Mouse (Mus musculus): ENCODE measurements around the gene Psd4.

Psd4 gene

GRCm38 (mm10) chr2:24386158-24386963, 19.0 kb downstream of the Psd4 start:
- no peak for DNase-seq (ENCODE audit: low spot score in 2 of 2)

DNA sequence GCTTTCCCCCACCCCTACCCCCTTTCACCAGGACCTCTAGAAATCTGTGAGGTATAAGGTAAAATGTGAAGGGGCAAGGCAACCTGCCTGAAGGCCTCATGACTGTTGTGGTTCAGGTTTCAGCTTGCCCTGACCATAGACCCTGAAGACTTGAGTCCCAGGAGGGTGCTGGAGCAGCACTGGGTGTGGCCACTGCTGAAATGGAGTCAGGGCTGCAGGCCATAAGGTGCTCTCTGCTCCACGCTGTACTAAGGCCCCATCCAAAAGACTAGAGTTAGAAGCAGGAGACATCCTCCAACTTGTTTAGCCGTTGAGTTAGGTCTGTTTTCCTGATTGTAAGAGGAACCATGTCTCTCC, 19.6 kb downstream of the Psd4 start:
- no peak for DNase-seq (ENCODE audit: low spot score in 2 of 2)

DNA sequence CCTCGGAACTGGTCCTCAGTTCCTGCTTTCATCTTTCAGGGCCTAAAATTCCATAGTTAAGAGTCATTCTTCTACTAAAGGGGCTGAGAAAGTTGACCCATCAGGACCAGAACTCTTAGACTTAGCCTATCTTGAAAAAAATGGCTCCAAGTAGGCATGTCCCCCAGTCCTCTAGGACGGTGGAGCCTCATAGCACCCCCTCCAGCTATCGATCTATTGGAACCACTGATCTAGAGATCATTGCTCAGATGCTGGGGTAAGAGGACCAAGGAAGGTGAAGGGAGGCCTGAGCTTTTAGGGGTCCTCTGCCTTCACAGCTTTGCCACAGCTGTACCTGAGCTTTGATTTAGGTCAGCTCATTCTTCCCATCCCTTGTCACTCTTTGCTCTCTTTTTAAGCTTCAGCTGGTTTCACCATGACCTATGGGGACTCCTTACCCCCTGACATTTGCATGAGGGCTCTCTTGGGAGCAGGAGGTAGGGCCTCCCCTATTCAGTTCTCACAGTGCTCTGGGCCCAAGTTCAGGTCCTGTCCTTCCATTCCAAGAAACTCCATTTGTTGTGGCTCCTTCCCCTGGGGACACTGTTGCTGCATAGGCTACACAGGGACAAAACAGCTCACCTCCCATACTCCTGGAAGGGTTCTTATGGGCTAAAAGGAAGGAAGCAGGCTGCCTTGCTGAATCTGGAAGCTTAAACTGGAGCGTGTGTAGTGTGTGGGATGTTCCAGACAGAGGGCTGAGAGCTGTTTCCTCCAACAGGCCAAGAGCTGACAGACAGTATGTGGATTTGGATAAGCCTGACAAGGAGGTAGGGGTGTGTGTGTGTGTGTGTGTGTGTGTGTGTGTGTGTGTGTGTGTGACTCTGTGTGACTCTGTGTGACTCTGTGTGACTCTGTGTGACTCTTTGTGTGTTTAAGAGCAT, 20.2 kb downstream of the Psd4 start:
- DNase-seq (ENCODE audit: low spot score in 2 of 2): no peak

- DNase-seq (ENCODE audit: low spot score in 2 of 2): no peak
These were observed 25.9 kb downstream of the Psd4 start for GRCm38 (mm10) chr2:24393251-24393650.

DNA sequence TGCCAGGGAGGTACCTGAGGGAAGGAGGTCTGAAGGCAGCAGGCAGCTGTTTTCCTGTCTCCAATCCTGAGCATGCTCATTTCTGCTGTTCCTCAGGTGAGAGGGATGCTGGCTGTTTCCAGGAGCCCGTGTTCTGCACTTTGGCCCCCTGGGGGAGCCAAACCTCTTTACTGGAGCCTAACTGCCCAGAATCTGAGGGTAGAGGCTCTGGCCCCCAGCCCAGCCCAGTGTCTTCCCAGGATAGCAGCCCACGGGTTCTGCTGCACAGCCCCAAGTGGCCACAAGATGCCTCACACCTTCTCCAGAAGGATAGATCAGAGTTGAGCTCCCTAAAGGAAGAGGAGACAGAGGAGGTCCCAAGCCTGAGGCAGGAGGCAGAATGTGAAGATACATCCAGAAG, 29.7 kb downstream of the Psd4 start:
- no peak for DNase-seq (ENCODE audit: low spot score in 2 of 2)

- no peak for DNase-seq (ENCODE audit: low spot score in 2 of 2)
These were observed 33.3 kb downstream of the Psd4 start for GRCm38 (mm10) chr2:24400711-24401110.

- peak; percentile 55 to 69 for DNase-seq (ENCODE audit: low spot score in 2 of 2)
These were observed 38.1 kb downstream of the Psd4 start for GRCm38 (mm10) chr2:24405345-24406012.

DNA sequence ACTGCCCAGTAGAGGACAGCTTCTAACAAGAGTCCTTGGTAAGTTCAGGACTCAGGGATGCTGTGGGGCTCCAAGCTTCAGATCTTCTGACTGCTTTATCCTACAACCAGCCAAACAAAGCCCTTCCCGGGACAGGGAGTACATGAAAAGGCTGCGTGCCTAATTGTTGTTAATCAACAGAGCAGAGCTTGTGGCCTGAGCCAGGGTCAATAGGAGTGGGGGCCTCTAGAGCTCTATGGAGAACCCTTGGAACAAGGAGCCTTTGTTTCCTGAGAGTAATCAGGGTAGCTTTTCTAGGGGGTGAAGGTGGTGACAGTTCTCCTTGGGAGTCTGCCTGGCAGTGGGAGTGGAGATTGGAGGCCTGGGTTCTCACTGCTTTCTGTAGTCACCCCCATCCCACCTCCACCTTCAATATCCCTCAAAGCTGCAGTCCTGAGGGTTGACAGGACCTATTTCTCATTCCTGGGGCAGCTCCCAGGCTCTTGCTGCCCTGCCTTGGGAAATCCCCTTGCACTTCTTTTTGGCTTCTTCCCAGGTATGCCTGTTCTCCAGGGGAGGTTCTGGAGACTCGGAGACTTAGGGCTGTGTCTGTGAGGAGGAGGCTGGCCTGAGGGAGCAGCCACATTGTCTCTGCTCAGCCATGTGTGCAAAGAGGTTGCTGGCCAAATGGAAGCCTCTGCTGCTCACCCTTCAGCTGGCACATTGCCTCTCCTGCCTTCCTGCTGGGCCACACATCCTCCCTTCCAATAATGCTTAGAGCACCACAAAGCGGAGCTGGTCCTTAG, 40.5 kb downstream of the Psd4 start:
- DNase-seq (ENCODE audit: low spot score in 2 of 2): no peak

DNA sequence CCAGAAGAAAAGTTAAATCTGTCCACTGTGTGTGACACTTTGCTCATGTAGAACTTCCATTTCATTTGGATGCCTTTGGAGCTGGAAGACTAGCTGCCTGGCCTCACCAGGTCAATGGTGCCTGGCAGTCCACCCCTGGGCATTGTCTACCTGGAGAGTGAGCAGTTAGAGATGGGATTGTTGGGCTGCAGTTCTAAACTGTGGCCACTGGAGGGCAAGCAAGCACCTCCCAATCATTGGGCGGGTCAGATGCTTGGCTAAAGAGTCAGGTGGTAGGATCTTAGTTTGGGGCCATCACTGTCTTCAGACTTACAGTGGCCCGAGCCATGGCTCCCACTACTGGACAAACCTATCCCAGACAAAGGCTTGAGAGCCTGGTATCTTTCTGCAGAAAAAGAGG, 41.8 kb downstream of the Psd4 start:
- DNase-seq (ENCODE audit: low spot score in 2 of 2): peak; percentile 46 to 59

GRCm38 (mm10) chr2:24413172-24413571, 45.8 kb downstream of the Psd4 start:
- no peak for DNase-seq (ENCODE audit: low spot score in 2 of 2)

- DNase-seq (ENCODE audit: low spot score in 2 of 2): no peak
These were observed 46.3 kb downstream of the Psd4 start for GRCm38 (mm10) chr2:24413677-24414076.

DNA sequence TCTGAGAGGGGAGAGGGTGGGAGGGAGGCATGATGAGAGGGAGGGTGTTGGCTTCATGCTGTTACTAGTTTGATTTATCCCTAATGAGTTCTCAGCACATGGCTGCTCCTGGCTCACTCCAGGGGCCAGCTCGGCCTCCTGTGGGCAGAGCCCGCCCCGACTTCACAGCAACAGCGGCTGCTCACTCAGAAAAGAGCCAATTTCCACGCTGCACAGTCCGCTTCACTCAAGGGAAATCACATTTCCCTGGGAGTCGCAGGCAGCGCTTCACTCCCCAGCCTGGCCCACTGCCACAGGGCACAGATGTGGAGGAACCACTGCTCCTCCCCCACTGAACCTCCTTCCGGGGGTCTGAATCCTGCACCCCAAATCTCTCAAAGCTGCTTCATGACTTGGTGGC, 49.3 kb downstream of the Psd4 start:
- DNase-seq (ENCODE audit: low spot score in 2 of 2): no peak

DNA sequence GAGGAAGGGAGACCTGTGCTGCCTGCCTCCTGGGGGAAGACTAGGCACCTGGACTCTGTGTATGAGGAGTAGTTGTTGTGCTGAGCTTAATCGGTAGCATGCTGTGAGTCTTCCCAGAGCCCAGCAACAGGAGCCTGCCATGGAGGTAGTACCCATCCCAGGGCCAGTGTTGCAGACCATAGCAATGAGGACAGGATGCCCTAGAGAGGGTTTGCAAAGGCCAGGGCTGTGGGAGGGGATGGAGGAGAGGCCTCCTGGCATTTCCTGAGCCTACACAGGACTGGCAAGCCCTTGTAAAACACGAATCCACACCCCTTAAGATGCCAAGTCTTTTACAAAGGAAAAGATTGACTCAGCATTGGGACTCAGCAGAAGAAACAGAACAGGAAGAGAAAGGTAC, 49.7 kb downstream of the Psd4 start:
- no peak for DNase-seq (ENCODE audit: low spot score in 2 of 2)

DNA sequence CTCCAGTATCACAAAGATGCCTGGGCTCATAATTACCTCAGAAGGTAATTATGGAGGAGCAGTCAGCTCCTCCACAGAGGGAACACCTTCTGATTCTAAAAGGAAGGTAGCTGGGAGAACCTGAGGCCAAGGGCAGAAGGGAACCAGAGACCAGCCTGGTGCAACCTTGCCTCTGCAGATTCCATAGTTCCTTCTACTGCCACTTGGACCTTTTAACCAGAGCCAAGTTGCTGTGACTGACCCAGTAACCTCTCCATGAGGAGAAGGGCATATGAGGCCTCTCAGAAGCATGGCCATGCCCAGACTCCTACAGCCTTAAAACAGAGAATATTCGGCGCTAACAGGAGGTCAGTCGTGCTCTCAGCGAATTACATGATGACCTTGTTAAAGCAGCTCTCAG, 50.2 kb downstream of the Psd4 start:
- no peak for DNase-seq (ENCODE audit: low spot score in 2 of 2)

DNA sequence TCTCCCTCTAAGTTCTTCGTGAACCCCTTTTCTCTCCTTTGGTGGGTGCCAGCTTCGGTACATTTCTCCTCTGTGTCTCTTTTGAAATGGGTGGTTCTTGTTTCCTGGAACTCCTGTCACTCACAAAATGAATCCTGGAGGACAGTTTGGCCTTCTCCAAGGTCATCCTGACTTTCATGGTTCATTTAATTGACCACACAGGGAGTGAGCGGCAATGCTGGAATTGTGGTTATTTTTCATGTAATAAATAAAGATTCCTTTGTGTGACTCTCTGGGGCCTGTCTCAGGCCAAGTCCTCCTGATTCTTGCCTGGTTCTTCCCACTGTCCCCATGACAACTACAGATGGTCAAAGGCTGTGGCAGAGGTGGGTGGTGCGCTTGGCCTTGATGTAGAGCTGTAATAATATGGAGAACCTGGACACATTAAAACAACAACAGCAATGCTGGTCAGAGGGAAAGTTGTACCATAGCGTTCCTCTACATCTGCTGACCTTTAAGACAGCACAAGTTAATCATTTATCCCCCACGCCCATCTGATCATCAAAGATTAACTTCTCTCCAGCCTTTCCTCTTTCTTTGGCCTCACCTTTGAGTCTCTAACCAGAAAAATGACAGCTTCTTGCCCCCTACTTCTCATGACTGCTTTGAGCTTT, 54.0 kb downstream of the Psd4 start:
- DNase-seq (ENCODE audit: low spot score in 2 of 2): no peak

DNA sequence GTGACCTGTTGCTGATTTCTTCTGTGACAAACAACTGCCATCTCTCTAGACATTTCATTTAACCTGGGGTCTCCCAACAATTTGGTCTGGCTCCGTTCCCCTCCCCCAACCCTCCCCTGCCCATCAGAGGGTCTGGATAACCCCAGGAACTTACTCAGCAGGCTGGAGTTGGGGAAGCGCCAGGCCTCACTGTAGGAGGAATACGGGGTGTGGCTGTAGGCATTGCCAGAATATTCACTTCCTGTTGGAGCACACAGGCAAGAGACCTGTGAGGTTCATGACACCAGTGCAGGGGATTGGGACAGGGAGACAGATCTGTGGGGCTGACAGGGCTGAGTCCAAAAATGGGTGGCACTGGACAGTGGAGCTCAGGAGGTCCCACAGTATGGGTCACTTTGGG, 55.4 kb downstream of the Psd4 start:
- DNase-seq (ENCODE audit: low spot score in 2 of 2): no peak

- no peak for DNase-seq (ENCODE audit: low spot score in 2 of 2)
These were observed 58.2 kb downstream of the Psd4 start for GRCm38 (mm10) chr2:24425630-24426029.

- no peak for DNase-seq (ENCODE audit: low spot score in 2 of 2)
These were observed 60.7 kb downstream of the Psd4 start for GRCm38 (mm10) chr2:24427866-24428675.

GRCm38 (mm10) chr2:24429806-24430205, 62.4 kb downstream of the Psd4 start:
- no peak for DNase-seq (ENCODE audit: low spot score in 2 of 2)

DNA sequence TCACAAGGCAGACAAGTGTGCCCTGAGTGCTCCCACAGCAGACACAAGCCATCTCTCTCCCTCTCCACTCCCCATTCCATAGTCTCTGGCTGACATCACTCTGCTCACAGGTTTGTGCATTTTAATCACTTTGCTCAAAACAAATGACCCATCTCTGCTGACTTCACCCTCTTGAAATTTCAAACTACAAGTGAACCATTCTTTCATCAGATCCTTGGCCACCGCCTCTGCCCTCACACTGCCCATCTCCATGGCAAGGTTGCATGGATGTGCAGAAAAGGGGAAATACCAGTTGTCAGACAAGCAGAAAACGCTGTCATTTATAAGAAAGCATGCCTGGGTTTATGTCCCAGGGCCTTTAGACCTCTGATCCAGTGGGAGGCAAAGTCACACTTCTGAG, 67.3 kb downstream of the Psd4 start:
- DNase-seq (ENCODE audit: low spot score in 2 of 2): no peak

Measured in urinary bladder, postnatal 36 days (tissue).